In the genomic region with DNA sequence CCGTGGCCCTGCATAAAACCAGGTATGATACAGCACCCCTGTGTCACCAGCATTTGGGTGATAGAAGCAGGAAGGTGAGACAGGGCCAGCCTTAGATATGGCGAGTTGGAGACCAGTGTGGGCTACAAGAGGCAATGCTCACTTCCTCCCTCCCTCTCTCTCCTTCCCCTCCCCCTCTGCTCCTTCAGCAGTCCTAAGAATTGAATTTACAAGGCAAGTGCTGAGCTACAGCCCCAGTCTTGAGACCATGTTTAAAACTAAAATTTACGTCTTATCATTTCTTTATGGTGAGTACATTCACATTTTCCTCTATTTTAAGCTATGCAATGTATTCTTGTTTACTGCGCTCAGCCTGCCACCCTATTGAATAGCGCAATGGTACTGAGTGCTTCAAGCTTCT, we compare ENCODE assay signal across 30 mouse cellular contexts. TPM values are rescaled to one million over a fixed set of nuclear protein-coding genes. Genes with fewer than 3 reads are reported as not detected.
A peak's percentile ranks its signal among the peaks of the same experiment; 100 is the strongest.
DNase-seq lines count a peak whose midpoint lies in the region; TF ChIP-seq lines count a peak whose summit lies in the region.
"Had no signal": no experiment of that assay in that cellular context is flagged by ENCODE, and none has a peak within 500 bp of the region (broad histone marks: within the 10 kb centered on the region; RNA-seq: fewer than 3 reads in every experiment).

No protein-coding gene starts in this region.

- H3K27ac ChIP-seq in spleen, adult 2 months (ENCODE audit: insufficient read depth, low read length), result peak overlapping the region; percentile 29; the same call in 1 of the 2 replicates
- peak overlapping the region; percentile 58 for H3K27ac ChIP-seq in bone marrow, adult 2 months (ENCODE audit: control insufficient read depth, insufficient read depth, low read depth, low read length, poor library complexity)
- H3K27ac ChIP-seq in gastrocnemius, adult 2 months, result no peak overlapping the region
- H3K27ac ChIP-seq: embryonic facial prominence, embryonic 10.5 days; embryonic facial prominence, embryonic 13.5 days; forebrain, embryonic 12.5 days; forebrain, embryonic 15.5 days; heart, embryonic 15.5 days; hindbrain, embryonic 10.5 days; hindbrain, embryonic 13.5 days had no signal

- no peak for TF ChIP-seq POLR2A in spleen, adult 2 months (IDR thresholded peaks at IDR 0.05; ENCODE audit: low read depth, low read length)
- TF ChIP-seq POLR2A in bone marrow, adult 2 months (IDR thresholded peaks at IDR 0.05; ENCODE audit: borderline replicate concordance, control insufficient read depth, low read depth, low read length), result no peak

- no peak for TF ChIP-seq CTCF in spleen, adult 2 months (IDR thresholded peaks at IDR 0.05; ENCODE audit: extremely low read depth, insufficient read depth, insufficient read length, insufficient replicate concordance)
- no peak for TF ChIP-seq CTCF in bone marrow, adult 2 months (IDR thresholded peaks at IDR 0.05; ENCODE audit: control insufficient read depth, insufficient read depth, low read length)
- TF ChIP-seq CTCF in gastrocnemius, adult 2 months (IDR thresholded peaks at IDR 0.05), result no peak

- H3K4me1 ChIP-seq in spleen, adult 2 months (ENCODE audit: control insufficient read depth, insufficient read depth, insufficient read length), result peaks cover 5% of the 10 kb centered on the region; the same call in 1 of the 2 replicates
- no peaks in the 10 kb centered on the region; the same call in 1 of the 2 replicates for H3K4me1 ChIP-seq in bone marrow, adult 2 months (ENCODE audit: control insufficient read depth, insufficient read depth, low read length)

- 53% methylated on average over 5 of the region's 5 CpGs for WGBS in spleen, adult 2 months
- 59% methylated on average over 5 of the region's 5 CpGs for WGBS in bone marrow, adult 2 months

- no peaks in the 10 kb centered on the region for H3K27me3 ChIP-seq in spleen, adult 2 months (ENCODE audit: control insufficient read depth, insufficient read depth, low read length)
- no peaks in the 10 kb centered on the region for H3K27me3 ChIP-seq in splenic B cell, adult 2 months (ENCODE audit: control insufficient read depth, insufficient read depth, low read length, poor library complexity, severe bottlenecking)
- H3K27me3 ChIP-seq: forebrain, embryonic 12.5 days; forebrain, embryonic 15.5 days; heart, embryonic 12.5 days; heart, embryonic 15.5 days; hindbrain, embryonic 13.5 days; Patski had no signal

- intact Hi-C loops in gastrocnemius, adult 2 months (cut with DNase I), result no loop called here

- no peaks in the 10 kb centered on the region for H3K36me3 ChIP-seq in spleen, adult 2 months (ENCODE audit: control insufficient read depth, insufficient read depth, low read length)
- H3K36me3 ChIP-seq in splenic B cell, adult 2 months (ENCODE audit: control insufficient read depth, insufficient read depth, low read length, poor library complexity, severe bottlenecking), result no peaks in the 10 kb centered on the region
- H3K36me3 ChIP-seq: embryonic facial prominence, embryonic 10.5 days; embryonic facial prominence, embryonic 13.5 days; forebrain, embryonic 12.5 days; forebrain, embryonic 15.5 days; G1E; heart, embryonic 12.5 days; heart, embryonic 15.5 days; hindbrain, embryonic 10.5 days; hindbrain, embryonic 13.5 days had no signal

- no peak overlapping the region for H3K4me3 ChIP-seq in spleen, adult 2 months (ENCODE audit: extremely low read depth, insufficient read depth, insufficient read length)
- no peak overlapping the region for H3K4me3 ChIP-seq in bone marrow, adult 2 months (replicated peaks; ENCODE audit: control insufficient read depth, low read depth, low read length)
- no peak overlapping the region for H3K4me3 ChIP-seq in gastrocnemius, adult 2 months
- H3K4me3 ChIP-seq: embryonic facial prominence, embryonic 10.5 days; embryonic facial prominence, embryonic 13.5 days; erythroblast, embryonic 14.5 days; forebrain, embryonic 12.5 days; forebrain, embryonic 15.5 days; heart, embryonic 12.5 days; heart, embryonic 15.5 days; hindbrain, embryonic 10.5 days; hindbrain, embryonic 13.5 days had no signal

- DNase-seq in spleen, adult 2 months (ENCODE audit: low read depth in 1 of 2, low spot score in 2 of 2), result no peak
- no peak for DNase-seq in spleen, postnatal 14 days (ENCODE audit: low spot score in 2 of 2)
- DNase-seq in thymus, postnatal 25 days, result peak; percentile 7
- DNase-seq in thymus, postnatal 4 days, result no peak
- peak; percentile 26 for DNase-seq in splenic B cell, adult 2 months (ENCODE audit: low read depth, low spot score)
- no peak for DNase-seq in gastrocnemius, adult 2 months
- DNase-seq in gastrocnemius, postnatal 10 days, result no peak
- DNase-seq: adrenal gland, adult 2 months; adrenal gland, postnatal 14 days; cerebellum, adult 11-12 months; cerebellum, adult 8-10 months; cerebellum, postnatal 10 days; cerebellum, postnatal 36 days; embryo, embryonic 11 days; gastrocnemius, postnatal 25 days; heart, adult 18-20 months; heart, postnatal 10 days; heart, postnatal 36 days had no signal

RNA-seq across cellular contexts. Expression of gene Akap12, which starts 5.3 kb away (rescaled TPM):
- polyA plus RNA-seq in spleen, adult 2 months (2012; rRNA removed), result 4.1 and 5.0 TPM in 2 replicates
- 10.0 and 26.8 TPM in 2 replicates for polyA plus RNA-seq in bone marrow, adult 2 months (2011; ENCODE audit: insufficient read depth, insufficient read length, low replicate concordance, missing spikeins)
- total RNA-seq in gastrocnemius, adult 2 months (2021), result 10 to 100 TPM in 1 of 2 experiments, 1 to 10 TPM in 1; 6.2 to 16.6 TPM
- total RNA-seq in gastrocnemius, postnatal 10 days (2021), result 10 to 100 TPM; 36.3 to 47.8 TPM
- polyA plus RNA-seq: G1E had no signal

Comparison
In these comparisons a context has a peak if more than half of its experiments do, and no peak if none do; other contexts are left out.
1. DNase-seq: peak in thymus, postnatal 25 days (single experiment) and splenic B cell, adult 2 months (single experiment); none in spleen, adult 2 months (0 of 2), spleen, postnatal 14 days (0 of 2), thymus, postnatal 4 days (single experiment), gastrocnemius, adult 2 months (single experiment) and gastrocnemius, postnatal 10 days (single experiment).